Mouse (Mus musculus) bone marrow, adult 2 months (tissue): ENCODE results near the gene Klf3.

Experiments
- CTCF ChIP-seq: fragments of 200-500 bp; IDR thresholded peaks from 2 replicates; pipeline ENCODE4 v1.5.1; 2011; ENCODE audit warnings: low read length, control low read depth; ENCODE audit not compliant: control insufficient read depth, insufficient read depth
- POLR2A ChIP-seq: fragments of 200-500 bp; IDR thresholded peaks from 2 replicates; pipeline ENCODE4 v1.6.1; 2011; ENCODE audit warnings: low read depth, mild to moderate bottlenecking, control low read depth, low read length, borderline replicate concordance; ENCODE audit not compliant: control insufficient read depth

- TF ChIP-seq CTCF: no peak
- no peak for TF ChIP-seq POLR2A
These were observed 62.2 kb downstream of the Klf3 start for GRCm38 (mm10) chr5:64865219-64865964.
